ENCODE assay signal across 22 mouse cellular contexts in genomic region chr11:91574477-91574876, GRCm38 (mm10). TPM values are rescaled to one million over a fixed set of nuclear protein-coding genes. Genes with fewer than 3 reads are reported as not detected.
"Had no signal": no experiment of that assay in that cellular context is flagged by ENCODE, and none has a peak within 500 bp of the region (broad histone marks: within the 10 kb centered on the region; RNA-seq: fewer than 3 reads in every experiment).

No protein-coding gene starts in this region.

- ATAC-seq: midbrain, embryonic 13.5 days; midbrain, embryonic 15.5 days had no signal

- H3K4me1 ChIP-seq: megakaryocyte, embryonic 14.5 days; midbrain, embryonic 13.5 days; midbrain, embryonic 15.5 days; neural tube, embryonic 12.5 days had no signal

- H3K9ac ChIP-seq: lung, embryonic 14.5 days; midbrain, embryonic 13.5 days; midbrain, embryonic 15.5 days; neural tube, embryonic 12.5 days had no signal

- H3K27me3 ChIP-seq: megakaryocyte, embryonic 14.5 days; midbrain, embryonic 13.5 days; midbrain, embryonic 15.5 days; neural tube, embryonic 12.5 days had no signal

- H3K36me3 ChIP-seq: midbrain, embryonic 13.5 days; midbrain, embryonic 15.5 days; neural tube, embryonic 12.5 days had no signal

- H3K9me3 ChIP-seq: midbrain, embryonic 13.5 days; midbrain, embryonic 15.5 days had no signal

- DNase-seq: lung, adult 18-20 months; lung, embryonic 14.5 days; lung, postnatal 10 days; lung, postnatal 4 days; right cerebral cortex, postnatal 14 days; thymus, adult 18-20 months; thymus, postnatal 14 days; thymus, postnatal 36 days had no signal

- H3K27ac ChIP-seq: midbrain, embryonic 13.5 days; midbrain, embryonic 15.5 days; neural tube, embryonic 12.5 days had no signal

- H3K4me2 ChIP-seq: lung, embryonic 14.5 days; midbrain, embryonic 11.5 days; midbrain, embryonic 13.5 days; midbrain, embryonic 15.5 days; neural tube, embryonic 12.5 days had no signal

- H3K4me3 ChIP-seq: megakaryocyte, embryonic 14.5 days; midbrain, embryonic 13.5 days; midbrain, embryonic 15.5 days; neural tube, embryonic 12.5 days had no signal

RNA-seq across cellular contexts. Expression of gene Kif2b, which starts 2.9 kb away (rescaled TPM):
- total RNA-seq: midbrain, postnatal 0 days; neutrophil, adult 5-6 weeks had no signal
- polyA plus RNA-seq: liver, embryonic 16.5 days; lung, embryonic 14.5 days; lung, embryonic 16.5 days; midbrain, embryonic 11.5 days; midbrain, embryonic 13.5 days; midbrain, embryonic 15.5 days; midbrain, postnatal 0 days; neural tube, embryonic 12.5 days; neural tube, embryonic 14.5 days; spleen, adult 2 months; stomach, embryonic 14.5 days; stomach, embryonic 16.5 days; thymus, postnatal 0 days had no signal
